Mouse (Mus musculus) WW6 (cell line): Measurements from ENCODE around the gene Crb2.

ENCODE experiments used
- DNase-seq: peaks from one replicate; pipeline ENCODE4 v3.0.0-alpha.2; 2013; ENCODE audit warnings: low read depth, low spot score

Gene Crb2

DNA sequence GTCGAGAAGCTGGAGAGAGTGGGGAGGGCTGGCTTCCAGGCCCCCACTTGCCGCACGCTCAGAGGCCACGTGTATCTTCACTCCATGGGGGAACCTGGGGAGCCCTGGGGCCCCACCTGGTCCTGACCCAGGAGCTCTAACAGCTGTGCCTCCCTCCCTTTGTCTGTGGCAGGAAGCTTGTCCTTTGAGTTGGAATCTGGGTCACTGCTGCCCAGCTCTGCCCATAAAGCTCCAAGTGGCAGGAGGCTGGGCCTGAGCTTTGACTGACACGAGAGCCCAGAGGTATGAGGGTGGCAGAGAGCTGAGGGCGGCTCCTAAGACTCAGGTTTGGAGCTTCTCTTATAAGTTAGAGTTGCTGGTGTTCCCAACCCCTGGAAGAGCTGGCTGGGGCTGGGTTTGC is 23.1 kb downstream of the Crb2 start:
- DNase-seq, result no peak

DNA sequence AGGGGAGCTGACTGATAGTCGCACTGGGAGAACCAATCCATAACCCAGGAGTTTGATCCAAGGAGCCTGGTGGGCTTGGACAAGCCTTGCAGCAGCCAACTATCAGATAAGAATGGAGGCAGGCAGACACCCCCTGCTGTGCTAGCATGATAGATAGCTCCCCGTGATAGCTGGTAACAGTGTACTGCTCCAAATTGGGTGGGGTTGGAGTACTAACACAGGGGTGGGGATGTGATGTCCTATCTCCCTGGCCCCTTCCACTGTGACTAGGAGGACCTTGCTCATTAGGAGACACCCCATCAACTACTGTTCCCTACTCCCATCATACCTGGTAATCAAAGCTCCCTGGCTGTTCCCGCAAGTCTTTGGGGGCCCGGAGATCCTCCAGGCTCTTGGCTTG is 25.6 kb downstream of the Crb2 start:
- no peak for DNase-seq

- no peak for DNase-seq
Observed at GRCm38 (mm10) chr2:37802610-37803212, 26.7 kb downstream of the Crb2 start.

DNA sequence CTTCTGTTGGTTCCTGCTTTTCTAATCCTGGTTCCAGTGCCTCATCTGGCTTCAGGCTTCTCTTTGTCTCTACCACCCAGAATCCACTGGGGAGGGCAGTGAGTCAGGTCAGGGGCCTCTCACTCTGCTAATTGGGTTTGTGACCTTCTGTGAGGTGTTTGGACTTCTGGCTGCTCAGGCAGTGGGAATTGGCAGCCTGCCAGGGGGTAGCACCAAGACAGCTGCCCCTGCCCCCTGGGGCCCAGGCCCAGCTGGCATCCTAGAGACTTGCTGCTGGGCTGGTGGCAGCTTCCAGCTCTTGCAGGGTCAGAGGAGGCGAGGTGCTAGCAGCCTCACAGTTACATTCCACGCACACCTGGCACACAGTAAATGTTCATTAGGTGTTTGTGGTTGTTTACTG is 35.6 kb downstream of the Crb2 start:
- DNase-seq, result no peak

DNA sequence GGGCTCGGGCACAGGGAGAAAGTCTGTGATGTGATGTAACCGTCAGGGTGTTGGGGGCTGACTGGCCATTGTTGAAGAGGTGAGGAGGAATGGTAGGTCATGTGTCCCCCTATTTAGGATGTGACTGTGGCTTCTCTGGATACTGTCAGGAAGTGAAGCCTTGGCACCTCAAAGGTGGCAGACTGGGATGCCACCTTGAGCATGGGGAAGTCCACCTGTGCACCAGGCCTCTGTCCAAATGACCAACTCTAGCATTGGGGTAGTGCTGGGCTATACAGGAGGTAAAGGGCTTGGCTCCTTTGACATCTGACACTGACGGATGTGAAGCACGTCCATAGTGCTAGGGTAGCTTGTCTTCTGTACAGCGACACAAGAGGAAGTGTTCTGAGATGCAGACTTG is 36.4 kb downstream of the Crb2 start:
- DNase-seq, result no peak

GRCm38 (mm10) chr2:37814820-37815361 is 38.8 kb downstream of the Crb2 start:
- no peak for DNase-seq

- DNase-seq, result no peak
Observed at GRCm38 (mm10) chr2:37815676-37816075, 39.6 kb downstream of the Crb2 start.

DNA sequence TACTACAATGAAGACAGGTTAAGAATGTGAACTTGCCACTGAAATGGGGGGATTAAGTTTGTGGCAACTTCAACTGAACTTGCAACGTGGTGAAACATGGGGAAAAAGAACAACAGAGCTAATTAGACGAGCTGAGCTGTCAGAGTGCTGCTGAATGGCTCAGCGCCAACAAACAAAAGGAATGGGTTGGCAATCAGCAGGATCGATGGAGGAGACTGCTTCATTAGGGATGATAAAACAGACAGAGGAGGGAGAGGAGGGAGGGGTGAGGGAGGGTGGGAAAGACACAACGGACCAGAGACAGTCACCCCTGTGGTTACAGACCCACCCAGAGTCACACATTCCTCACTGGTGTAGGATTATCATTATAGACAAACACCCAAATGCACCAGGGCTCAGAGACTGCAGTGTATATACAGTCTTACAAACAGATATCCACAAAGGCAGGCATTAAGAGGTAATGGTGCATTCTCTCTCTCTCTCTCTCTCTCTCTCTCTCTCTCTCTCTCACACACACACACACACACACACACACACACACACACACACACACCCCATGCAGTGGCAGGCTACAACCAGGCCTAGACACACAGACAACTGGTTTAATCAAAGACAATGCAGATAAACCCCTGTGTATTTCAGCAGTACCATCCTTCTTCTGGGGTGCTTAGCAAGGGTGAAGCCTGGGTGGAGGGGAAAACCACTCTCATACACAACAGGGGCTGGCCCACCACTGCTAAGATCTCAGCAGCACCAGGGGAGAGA is 42.9 kb downstream of the Crb2 start:
- no peak for DNase-seq

- no peak for DNase-seq
Observed at GRCm38 (mm10) chr2:37819526-37820152, 43.6 kb downstream of the Crb2 start.

- no peak for DNase-seq
Observed at GRCm38 (mm10) chr2:37822122-37822521, 46.1 kb downstream of the Crb2 start.

- no peak for DNase-seq
Observed at GRCm38 (mm10) chr2:37823826-37824225, 47.8 kb downstream of the Crb2 start.

GRCm38 (mm10) chr2:37829758-37830275 is 53.8 kb downstream of the Crb2 start:
- no peak for DNase-seq

DNA sequence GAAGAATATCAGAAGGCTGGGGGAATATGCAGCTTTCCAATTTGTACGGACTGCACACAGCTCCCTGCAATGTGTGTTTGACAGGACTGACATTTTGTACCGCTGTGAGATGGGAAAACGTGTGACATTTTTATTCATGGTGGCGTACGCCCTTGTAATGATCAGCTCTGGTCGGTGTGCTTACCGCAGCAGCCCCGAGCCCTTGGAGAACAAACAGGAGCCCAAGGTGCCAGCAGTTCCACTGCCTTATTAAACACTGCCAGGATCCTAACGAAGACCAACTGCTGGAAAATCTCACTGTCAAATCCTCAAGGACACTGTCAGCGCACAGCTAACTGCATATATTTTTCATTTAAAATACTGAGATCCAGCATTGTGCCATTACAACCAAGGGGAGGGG is 56.2 kb downstream of the Crb2 start:
- DNase-seq, result no peak

DNA sequence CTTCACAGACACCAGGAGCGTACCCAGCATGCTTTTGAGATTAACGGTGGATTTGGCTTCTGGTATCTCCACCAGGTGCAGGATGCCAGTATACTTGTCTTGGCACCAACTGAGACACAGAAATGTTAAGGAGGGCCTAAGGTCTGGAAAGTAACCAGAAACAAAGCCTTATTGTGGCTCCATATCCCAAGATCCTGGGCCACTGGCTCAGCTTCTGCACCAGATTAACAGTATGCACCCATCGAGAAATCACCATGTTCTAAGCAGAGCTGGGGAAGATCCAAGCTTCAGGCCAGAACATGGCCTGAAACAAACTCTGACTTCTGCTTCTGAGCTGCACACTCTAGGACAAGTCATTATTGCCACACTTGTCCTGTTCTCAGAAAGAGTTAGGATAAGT is 60.9 kb downstream of the Crb2 start:
- no peak for DNase-seq

DNA sequence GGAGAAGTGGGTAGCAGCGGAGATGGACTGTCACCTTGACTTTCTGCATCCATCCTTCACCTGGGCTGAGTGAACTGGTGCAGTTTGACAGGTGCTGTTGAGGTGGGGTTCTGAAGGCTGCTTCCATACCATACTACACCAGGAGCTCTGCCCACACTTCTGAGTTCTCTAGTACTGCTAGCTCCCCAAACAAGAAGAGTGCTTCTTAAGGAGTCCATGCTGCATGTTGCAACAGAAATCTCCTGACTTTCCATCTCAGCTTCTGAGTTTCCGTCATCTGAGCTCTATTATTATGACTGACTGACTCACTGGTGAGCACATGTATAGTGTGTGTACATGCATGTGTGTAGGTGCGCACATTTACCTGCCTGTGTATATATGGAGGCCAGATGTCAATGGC is 61.5 kb downstream of the Crb2 start:
- DNase-seq, result no peak

- DNase-seq, result no peak
Observed at GRCm38 (mm10) chr2:37838202-37838984, 62.3 kb downstream of the Crb2 start.

DNA sequence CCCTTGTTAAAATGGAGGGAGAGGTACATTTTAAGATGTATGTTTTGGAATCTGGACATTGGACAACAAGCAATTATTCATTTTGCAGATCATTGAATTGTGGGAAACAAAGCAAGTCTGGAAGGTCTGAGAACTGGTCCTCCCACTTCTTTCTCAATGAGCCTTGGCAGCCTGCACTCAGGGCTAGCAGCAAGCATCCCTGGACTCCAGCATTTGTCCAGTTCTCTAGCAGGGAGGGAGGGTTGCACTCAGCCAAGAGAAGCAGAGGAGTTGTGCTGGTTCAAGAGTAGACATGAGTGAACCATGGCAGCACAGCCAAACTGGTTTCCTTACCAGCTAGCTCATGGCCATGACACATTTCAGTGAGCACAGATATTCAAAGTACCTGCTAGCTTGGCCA is 63.9 kb downstream of the Crb2 start:
- no peak for DNase-seq

DNA sequence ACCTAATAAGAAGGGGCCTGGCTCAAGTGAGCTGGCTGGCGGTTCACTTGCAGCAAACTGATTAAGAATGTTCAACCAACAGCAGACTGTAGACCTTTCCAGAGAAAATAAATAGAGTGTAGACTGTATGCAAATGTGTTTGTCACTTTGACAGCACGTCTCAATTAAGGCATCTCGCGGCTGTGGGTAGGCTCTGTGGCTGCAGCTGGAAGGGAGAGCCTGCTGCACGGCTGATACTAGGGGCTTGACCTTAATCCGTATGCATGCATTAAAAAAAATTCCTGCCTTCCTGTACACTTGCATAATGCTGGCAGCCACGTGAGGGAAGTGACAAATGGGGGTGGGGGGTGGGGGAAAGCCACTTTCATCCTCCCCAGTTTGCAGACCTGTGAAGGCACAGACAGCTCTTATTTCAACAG is 66.1 kb downstream of the Crb2 start:
- DNase-seq, result no peak

GRCm38 (mm10) chr2:37842719-37843118 is 66.7 kb downstream of the Crb2 start:
- no peak for DNase-seq
